Mouse (Mus musculus): ENCODE measurements around the gene Luzp1. TPM values are rescaled to one million over a fixed set of nuclear protein-coding genes. Genes with fewer than 3 reads are reported as not detected.

Gene Luzp1
- total and polyA plus RNA-seq, 2 experiments from 2014 or later: 22.6 to 91.1 TPM

GRCm38 (mm10) chr4:136518576-136518975 is 49.0 kb downstream of the Luzp1 start:
- no peaks in the 10 kb centered on the region for H3K27me3 ChIP-seq (ENCODE audit: control insufficient read depth, insufficient read depth, low read length)
- H3K27ac ChIP-seq (ENCODE audit: low read depth): no peak overlapping the region
- H3K4me2 ChIP-seq (ENCODE audit: low read depth, low read length): no peak overlapping the region
- H3K36me3 ChIP-seq (replicated peaks; ENCODE audit: control insufficient read depth, insufficient read depth, low read length): 0 out of 2 replicates have a peak, but pooled peaks cover 3% of the 10 kb centered on the region
- H3K9me3 ChIP-seq (replicated peaks; ENCODE audit: control insufficient read depth, low read length): no peaks in the 10 kb centered on the region
- 89% methylated on average over 2 of the region's 2 CpGs for WGBS
- DNase-seq (ENCODE audit: low spot score): no peak
- ATAC-seq (ENCODE audit: insufficient read depth, low read depth): no peak
- H3K9ac ChIP-seq (replicated peaks; ENCODE audit: low read depth, low read length): no peak overlapping the region
- no peak for TF ChIP-seq CTCF (IDR thresholded peaks at IDR 0.05; ENCODE audit: low read depth)
- TF ChIP-seq EP300 (IDR thresholded peaks at IDR 0.05; ENCODE audit: low read depth): no peak
- H3K4me1 ChIP-seq (ENCODE audit: control insufficient read depth, insufficient read depth): peaks cover 10% of the 10 kb centered on the region
- H3K4me3 ChIP-seq (ENCODE audit: low read depth, low read length): no peak overlapping the region

GRCm38 (mm10) chr4:136519866-136520265 is 50.3 kb downstream of the Luzp1 start:
- DNase-seq (ENCODE audit: low spot score) (no peak), ATAC-seq (ENCODE audit: insufficient read depth, low read depth) (no peak)
- H3K27ac ChIP-seq (ENCODE audit: low read depth): no peak overlapping the region
- H3K4me3 ChIP-seq (ENCODE audit: low read depth, low read length): no peak overlapping the region
- H3K9me3 ChIP-seq (replicated peaks; ENCODE audit: control insufficient read depth, low read length): no peaks in the 10 kb centered on the region
- no peak for TF ChIP-seq CTCF (IDR thresholded peaks at IDR 0.05; ENCODE audit: low read depth)
- TF ChIP-seq EP300 (IDR thresholded peaks at IDR 0.05; ENCODE audit: low read depth): no peak
- H3K27me3 ChIP-seq (ENCODE audit: control insufficient read depth, insufficient read depth, low read length): no peaks in the 10 kb centered on the region
- H3K9ac ChIP-seq (replicated peaks; ENCODE audit: low read depth, low read length): no peak overlapping the region
- H3K36me3 ChIP-seq (replicated peaks; ENCODE audit: control insufficient read depth, insufficient read depth, low read length): 0 out of 2 replicates have a peak, but pooled peaks cover 13% of the 10 kb centered on the region
- H3K4me2 ChIP-seq (ENCODE audit: low read depth, low read length): no peak overlapping the region
- H3K4me1 ChIP-seq (ENCODE audit: control insufficient read depth, insufficient read depth): peaks cover 10% of the 10 kb centered on the region

- 75% methylated on average over 5 of the region's 5 CpGs for WGBS
- Histone ChIP-seq H3K4me3 (ENCODE audit: low read depth, low read length) (no peak overlapping the region), H3K27me3 (ENCODE audit: control insufficient read depth, insufficient read depth, low read length) (no peaks in the 10 kb centered on the region), H3K9ac (replicated peaks; ENCODE audit: low read depth, low read length) (no peak overlapping the region), H3K27ac (ENCODE audit: low read depth) (no peak overlapping the region), H3K36me3 (replicated peaks; ENCODE audit: control insufficient read depth, insufficient read depth, low read length) (0 out of 2 replicates have a peak, but pooled peaks cover 13% of the 10 kb centered on the region), H3K4me2 (ENCODE audit: low read depth, low read length) (no peak overlapping the region), H3K4me1 (ENCODE audit: control insufficient read depth, insufficient read depth) (no peaks in the 10 kb centered on the region), H3K9me3 (replicated peaks; ENCODE audit: control insufficient read depth, low read length) (no peaks in the 10 kb centered on the region)
- no peak for DNase-seq (ENCODE audit: low spot score)
- ATAC-seq (ENCODE audit: insufficient read depth, low read depth): no peak
- TF ChIP-seq CTCF (IDR thresholded peaks at IDR 0.05; ENCODE audit: low read depth) (no peak), EP300 (IDR thresholded peaks at IDR 0.05; ENCODE audit: low read depth) (no peak)
Measured at GRCm38 (mm10) chr4:136521898-136522297, 52.3 kb downstream of the Luzp1 start.

GRCm38 (mm10) chr4:136524309-136524708 is 54.7 kb downstream of the Luzp1 start:
- DNase-seq (ENCODE audit: low spot score): no peak
- no peak overlapping the region for H3K4me3 ChIP-seq (ENCODE audit: low read depth, low read length)
- no peaks in the 10 kb centered on the region for H3K4me1 ChIP-seq (ENCODE audit: control insufficient read depth, insufficient read depth)
- 80% methylated on average over 2 of the region's 2 CpGs for WGBS
- no peak overlapping the region for H3K27ac ChIP-seq (ENCODE audit: low read depth)
- H3K9ac ChIP-seq (replicated peaks; ENCODE audit: low read depth, low read length): no peak overlapping the region
- TF ChIP-seq EP300 (IDR thresholded peaks at IDR 0.05; ENCODE audit: low read depth): no peak
- no peak for TF ChIP-seq CTCF (IDR thresholded peaks at IDR 0.05; ENCODE audit: low read depth)
- no peak overlapping the region for H3K4me2 ChIP-seq (ENCODE audit: low read depth, low read length)
- no peaks in the 10 kb centered on the region for H3K27me3 ChIP-seq (ENCODE audit: control insufficient read depth, insufficient read depth, low read length)
- no peaks in the 10 kb centered on the region for H3K9me3 ChIP-seq (replicated peaks; ENCODE audit: control insufficient read depth, low read length)
- no peak for ATAC-seq (ENCODE audit: insufficient read depth, low read depth)
- 0 out of 2 replicates have a peak, but pooled peaks cover 16% of the 10 kb centered on the region for H3K36me3 ChIP-seq (replicated peaks; ENCODE audit: control insufficient read depth, insufficient read depth, low read length)

- H3K4me2 ChIP-seq (ENCODE audit: low read depth, low read length): no peak overlapping the region
- H3K27ac ChIP-seq (ENCODE audit: low read depth): no peak overlapping the region
- H3K4me1 ChIP-seq (ENCODE audit: control insufficient read depth, insufficient read depth): no peaks in the 10 kb centered on the region
- no peak overlapping the region for H3K4me3 ChIP-seq (ENCODE audit: low read depth, low read length)
- H3K36me3 ChIP-seq (replicated peaks; ENCODE audit: control insufficient read depth, insufficient read depth, low read length): 0 out of 2 replicates have a peak, but pooled peaks cover 16% of the 10 kb centered on the region
- DNase-seq (ENCODE audit: low spot score) (peak; percentile 57), ATAC-seq (ENCODE audit: insufficient read depth, low read depth) (peak; percentile 58)
- no peaks in the 10 kb centered on the region for H3K27me3 ChIP-seq (ENCODE audit: control insufficient read depth, insufficient read depth, low read length)
- no peak overlapping the region for H3K9ac ChIP-seq (replicated peaks; ENCODE audit: low read depth, low read length)
- H3K9me3 ChIP-seq (replicated peaks; ENCODE audit: control insufficient read depth, low read length): no peaks in the 10 kb centered on the region
- peak; percentile 66 for TF ChIP-seq CTCF (IDR thresholded peaks at IDR 0.05; ENCODE audit: low read depth)
- no peak for TF ChIP-seq EP300 (IDR thresholded peaks at IDR 0.05; ENCODE audit: low read depth)
- 14% methylated on average over 4 of the region's 4 CpGs for WGBS
Measured at GRCm38 (mm10) chr4:136526412-136526811, 56.9 kb downstream of the Luzp1 start.

- H3K36me3 ChIP-seq (replicated peaks; ENCODE audit: control insufficient read depth, insufficient read depth, low read length): peaks cover 72% of the 10 kb centered on the region
- TF ChIP-seq CTCF (IDR thresholded peaks at IDR 0.05; ENCODE audit: low read depth) (no peak), EP300 (IDR thresholded peaks at IDR 0.05; ENCODE audit: low read depth) (no peak)
- H3K4me2 ChIP-seq (ENCODE audit: low read depth, low read length): no peak overlapping the region
- H3K27ac ChIP-seq (ENCODE audit: low read depth): no peak overlapping the region
- peaks cover 11% of the 10 kb centered on the region for H3K4me1 ChIP-seq (ENCODE audit: control insufficient read depth, insufficient read depth)
- DNase-seq (ENCODE audit: low spot score) (no peak), ATAC-seq (ENCODE audit: insufficient read depth, low read depth) (no peak)
- H3K9ac ChIP-seq (replicated peaks; ENCODE audit: low read depth, low read length): no peak overlapping the region
- H3K9me3 ChIP-seq (replicated peaks; ENCODE audit: control insufficient read depth, low read length): no peaks in the 10 kb centered on the region
- no peaks in the 10 kb centered on the region for H3K27me3 ChIP-seq (ENCODE audit: control insufficient read depth, insufficient read depth, low read length)
- H3K4me3 ChIP-seq (ENCODE audit: low read depth, low read length): no peak overlapping the region
- WGBS: 98% methylated on average over 3 of the region's 3 CpGs
Measured at GRCm38 (mm10) chr4:136545151-136545550, 75.6 kb downstream of the Luzp1 start.
